Mouse (Mus musculus) megakaryocyte progenitor cell, adult 5-6 weeks (primary cell): ENCODE measurements around the gene Src. TPM values are rescaled to one million over a fixed set of nuclear protein-coding genes. Genes with fewer than 3 reads are reported as not detected.

Source experiments
- ATAC-seq: replicated peaks from 2 replicates; pipeline ENCODE4 v1.8.0; 2016; ENCODE audit warnings: mild to moderate bottlenecking, moderate TSS enrichment, inconsistent platforms; ENCODE audit not compliant: poor library complexity
- total RNA-seq, 2 experiments: library from RNA; stranded (forward) in 1 of 2; stranded (reverse) in 1 of 2; fragments of 157-497, 149-512 nt in 1 of 2; fragments of 200-1000 nt in 1 of 2; gene quantifications; 2 replicates each; pipeline versions ENCODE4 v1.2.3 to v1.2.4; 2015 to 2017

Src gene
- total RNA-seq, 2 experiments from 2014 or later = 0.27 TPM; not detected in 1

DNA sequence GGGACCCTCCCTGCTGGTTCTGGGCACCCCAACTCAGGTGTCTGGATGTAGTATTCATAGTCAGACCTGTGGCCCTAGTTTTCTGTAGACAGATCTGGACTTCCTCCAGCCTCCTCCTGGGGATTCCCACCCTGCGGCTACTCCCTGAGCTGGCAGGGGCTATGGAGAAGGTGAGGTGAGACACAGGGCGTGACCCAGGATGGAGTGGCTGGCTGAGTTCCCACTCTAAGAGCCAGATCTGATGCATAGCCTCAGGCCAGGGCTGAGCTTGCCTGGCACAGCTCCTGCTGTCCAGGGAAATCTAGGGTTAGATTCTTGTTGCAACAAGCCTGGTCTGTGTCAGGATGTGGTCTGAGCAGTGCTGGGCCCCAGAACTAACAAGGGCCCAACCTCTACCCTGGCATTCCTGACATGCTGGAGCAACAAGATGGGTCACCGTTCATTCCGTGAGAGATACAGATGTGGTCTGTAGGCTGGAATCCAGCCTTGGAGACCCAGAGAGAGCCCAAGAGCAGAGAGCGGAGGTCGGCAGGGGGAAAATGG lies 7.0 kb upstream of the Src start:
- no peak for ATAC-seq

DNA sequence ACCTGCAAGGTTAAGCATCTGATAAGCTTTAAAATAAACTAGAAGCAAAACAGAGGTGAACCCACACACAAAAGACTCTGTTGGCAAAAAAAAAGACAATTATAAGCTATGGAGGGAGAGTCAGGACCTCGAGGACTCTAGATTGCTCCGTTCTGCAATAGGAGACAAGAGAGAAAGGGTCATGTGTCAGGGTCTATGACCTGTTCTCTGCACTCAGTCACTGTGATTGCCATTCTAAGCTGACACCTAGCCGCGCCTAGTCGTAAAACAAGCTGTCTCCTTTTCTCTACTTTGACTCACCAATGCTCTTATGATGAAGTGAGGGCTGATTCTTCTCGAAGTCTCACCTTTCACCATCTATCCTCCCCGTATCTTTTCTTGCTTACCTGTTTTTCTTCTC lies 5.7 kb upstream of the Src start:
- no peak for ATAC-seq

DNA sequence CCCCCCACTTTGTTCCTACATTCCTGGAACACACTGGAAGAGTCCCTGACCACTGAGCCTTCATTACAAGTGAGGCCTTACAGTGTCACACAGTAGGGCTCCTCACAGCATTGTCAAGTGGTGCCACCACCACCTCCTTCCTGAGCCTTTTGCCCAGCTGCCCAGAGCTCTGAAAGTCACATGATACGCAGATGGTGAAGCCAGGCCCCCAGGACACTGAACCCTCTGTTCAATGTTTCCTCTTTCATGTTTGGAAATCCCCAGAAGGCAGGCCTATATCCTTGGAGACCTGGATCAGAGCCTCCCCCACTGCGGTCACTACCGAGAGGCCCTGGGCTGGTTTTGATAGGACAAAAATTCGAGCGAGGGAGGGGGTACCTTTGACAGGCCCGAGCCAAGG lies 1.0 kb upstream of the Src start:
- ATAC-seq = no peak

DNA sequence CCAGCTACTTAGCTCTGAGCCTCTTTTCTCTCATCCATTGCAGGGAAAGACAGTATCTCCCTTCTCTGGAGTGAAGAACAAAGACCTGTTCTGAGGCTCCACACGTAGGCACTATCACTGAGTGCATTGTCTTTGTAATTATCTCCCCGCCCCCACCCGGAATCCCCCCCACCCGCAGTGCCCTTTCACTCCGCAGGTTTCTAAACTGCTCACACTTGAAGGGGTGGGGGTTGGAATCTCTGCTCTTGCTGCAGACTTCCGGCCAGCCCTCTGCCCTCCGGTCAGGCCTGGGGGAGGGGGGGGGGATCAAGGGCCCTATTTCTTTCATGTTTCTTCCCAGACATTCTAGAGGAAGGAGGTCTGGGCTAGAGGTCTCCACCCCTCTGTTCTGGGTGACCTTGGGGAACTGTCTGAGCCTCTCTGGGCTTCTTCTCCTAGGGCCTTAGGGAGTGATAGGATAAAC lies 396 bp downstream of the Src start:
- ATAC-seq = no peak

DNA sequence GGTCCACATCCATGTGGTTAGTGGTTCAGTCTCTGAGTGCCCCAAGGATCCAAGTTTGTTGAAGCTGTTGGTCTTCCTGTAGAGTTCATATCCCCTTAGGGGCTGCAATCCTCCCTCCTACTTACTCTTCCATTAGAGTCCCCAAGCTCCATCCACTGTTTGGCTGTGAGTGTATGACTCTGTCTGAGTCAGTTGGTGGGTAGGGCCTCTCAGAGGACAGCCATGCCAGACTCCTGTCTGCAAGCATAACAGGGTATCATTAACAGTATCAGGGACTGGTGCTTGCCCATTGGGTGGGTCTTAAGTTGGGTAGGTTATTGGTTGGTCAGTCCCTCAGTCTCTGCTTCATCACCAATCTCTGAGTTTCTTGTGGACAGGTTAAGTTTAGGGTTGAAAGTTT lies 1.3 kb downstream of the Src start:
- no peak for ATAC-seq

DNA sequence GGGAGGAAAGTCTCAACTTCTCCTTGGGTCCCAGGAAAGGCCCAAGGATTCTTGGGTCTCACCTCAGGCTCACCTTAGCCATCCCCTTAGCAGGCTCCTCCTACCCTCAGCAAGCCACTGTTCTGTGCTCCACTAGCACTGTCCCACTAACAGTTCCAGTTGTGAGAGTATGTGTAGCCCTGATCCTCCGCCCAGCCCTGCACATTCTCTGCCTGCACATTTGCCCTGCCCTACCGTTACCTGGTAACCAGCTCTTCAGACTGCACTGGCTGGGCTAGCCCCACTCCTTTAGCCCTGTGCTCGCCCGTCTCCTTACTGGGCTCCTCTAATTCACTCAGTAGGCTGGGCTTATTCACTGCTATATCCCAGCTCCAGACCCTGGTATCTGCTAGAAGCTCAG lies 2.2 kb downstream of the Src start:
- ATAC-seq = no peak

DNA sequence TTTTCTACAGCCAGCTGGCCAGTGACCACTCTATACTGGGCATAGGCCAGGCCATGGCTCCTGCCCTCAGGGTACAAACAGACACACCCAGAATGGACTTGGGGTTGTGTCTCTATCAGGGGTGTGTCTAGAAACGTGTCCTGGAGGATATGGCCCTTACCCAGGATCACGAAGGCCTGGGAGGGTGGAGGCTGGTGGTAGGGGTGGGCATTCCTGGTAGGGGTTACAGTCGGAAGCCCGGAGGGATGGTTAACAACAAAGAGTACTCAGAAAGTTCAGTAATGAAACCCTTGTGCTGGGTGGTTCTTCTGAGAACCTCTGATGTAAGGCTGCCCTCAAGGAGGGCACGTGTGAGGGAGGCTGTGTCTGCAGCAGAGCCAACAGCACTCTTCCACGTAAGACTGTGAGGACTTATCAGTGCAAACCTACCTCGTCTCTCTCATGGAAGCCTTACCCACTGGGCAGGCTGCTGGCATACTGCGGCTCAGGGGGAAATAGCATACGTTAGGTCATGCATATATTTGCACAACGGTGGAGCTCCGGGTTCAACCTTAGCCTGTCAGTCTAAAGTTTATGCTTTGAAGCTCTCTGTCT lies 3.9 kb downstream of the Src start:
- no peak for ATAC-seq

DNA sequence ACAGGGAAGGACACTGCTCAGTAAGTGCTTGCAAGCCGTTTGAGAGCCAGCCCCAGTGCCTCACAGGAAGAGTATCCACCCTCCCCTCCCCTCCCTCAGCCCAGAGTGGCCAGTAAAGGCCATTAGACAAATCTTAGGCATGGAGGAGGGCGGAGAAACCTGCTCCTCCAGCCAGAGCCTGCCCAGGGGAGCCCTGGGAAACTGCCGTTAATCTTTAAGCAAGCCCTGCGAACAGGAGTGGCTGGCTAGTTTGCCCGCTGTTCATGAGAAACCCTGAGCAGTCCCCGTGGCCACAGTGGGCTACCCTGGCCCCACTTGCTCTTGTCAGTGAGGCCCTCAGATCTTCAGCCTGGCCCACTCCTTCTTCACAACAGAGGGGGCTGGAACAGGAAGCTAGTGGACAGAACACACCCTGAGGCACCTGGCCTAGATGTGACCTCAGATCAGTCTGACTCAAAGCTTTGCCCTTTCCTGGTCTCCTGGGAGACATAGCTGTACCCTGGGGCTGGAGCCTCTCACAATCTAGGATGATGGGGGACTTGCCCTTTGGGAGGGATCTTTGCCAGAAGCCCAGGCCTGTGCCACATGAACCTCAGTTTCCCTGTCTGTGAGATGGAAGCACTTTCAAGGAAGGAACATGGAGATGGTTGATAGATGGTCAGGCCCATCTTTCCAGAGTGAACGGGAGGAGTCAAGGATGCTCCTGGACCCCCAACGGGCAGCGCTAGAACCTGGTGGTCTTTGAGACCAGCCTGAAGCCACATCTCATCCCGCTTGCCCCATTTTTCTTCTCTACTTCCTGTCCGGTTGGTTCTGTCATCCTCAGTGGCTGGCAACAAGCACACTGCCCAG lies 4.8 kb downstream of the Src start:
- no peak for ATAC-seq

DNA sequence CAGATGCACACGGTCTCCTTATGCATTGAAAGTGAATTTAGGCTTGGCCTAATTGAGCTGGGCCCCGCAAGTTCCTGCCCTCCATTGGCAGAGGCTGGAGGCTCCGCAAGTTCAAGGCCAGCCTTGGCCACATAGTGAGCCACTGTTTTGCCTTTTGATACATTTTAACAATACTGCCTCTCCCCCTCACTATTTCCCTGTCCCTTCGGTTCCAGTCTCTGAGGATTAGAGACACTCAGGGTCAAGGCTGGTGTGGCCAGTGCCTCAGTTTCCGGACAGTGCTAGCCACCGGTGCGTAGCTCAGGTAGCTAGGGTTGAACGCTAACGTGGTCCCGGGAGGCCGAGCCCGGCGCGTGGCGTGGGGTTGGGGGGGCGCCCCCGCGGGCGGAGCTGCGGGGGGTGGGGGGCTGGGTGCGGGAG lies 5.5 kb downstream of the Src start:
- no peak for ATAC-seq

DNA sequence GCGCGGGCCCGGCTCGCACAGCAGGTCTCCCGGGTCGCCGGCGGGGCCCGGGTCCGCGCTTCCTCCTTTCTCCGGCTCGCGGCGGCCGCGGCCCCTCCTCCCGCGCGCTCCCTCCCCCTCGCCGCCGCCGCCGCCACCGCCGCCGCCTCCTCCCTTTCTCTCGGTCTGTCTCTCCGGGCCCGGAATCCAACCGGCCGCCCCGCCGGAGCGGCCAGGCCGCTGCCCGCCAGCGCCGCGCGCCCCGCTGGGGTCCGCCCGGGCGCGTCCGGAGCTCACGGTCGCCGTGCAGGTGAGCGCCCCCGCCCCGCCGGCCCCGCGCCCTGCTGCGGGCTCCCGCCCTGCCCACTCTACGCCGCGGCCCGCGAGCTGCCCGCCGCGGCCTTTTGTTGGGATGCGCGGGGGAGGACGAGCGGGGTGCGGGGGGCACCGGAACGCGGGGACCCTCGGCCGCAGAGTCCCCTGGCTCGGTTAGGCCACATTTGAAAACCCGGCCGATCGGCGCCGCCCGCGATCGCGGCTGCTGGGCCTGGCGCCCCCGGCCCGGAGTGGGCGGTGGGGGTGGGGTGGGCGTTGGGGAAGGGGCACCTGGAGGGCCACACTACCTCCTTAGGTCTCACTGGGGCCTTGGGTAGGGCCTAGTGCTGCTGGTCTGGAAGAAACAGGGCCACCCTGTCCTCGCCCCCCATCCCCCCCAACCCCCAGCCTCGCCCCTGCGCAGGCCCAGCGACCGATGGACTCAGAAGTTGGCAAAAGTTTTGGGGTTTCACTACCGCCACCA lies 6.1 kb downstream of the Src start:
- 0 out of 2 replicates have a peak, but pooled peaks have one; percentile 18 for ATAC-seq

DNA sequence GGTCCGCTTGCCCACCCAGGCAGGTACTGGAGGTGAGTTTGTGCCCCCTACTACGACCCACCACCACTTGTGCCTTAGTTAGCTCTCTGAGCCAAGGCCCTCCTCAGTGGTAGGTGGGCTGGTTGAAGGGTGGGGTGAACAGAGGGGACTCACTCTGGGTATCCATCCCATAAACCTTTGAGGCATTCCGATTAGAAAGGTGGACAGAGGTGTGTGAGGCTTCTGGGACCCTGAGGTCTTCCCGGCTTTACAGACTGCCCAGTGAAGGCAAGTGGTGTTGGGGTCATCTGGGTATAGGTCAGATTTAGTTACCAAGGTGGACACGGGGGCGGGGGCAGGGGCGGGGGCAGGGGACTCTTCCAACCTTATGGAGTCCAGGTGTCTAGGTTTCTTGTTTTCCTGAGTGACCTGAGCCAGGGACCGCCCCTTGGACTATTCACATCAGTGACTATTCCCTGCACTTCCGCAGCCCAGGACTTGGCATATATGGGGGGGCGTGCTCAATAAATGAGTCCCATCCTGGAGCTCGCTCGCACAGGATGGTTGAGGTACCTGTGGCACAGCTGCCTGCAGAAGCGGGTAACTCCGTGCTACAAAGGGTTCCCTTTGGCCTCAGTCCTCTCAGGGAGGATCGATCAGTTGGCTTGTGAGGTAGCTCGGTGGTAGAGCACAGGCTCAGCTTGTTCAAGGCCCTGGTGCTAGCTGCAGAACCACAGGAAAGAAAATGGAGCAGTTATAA lies 6.8 kb downstream of the Src start:
- ATAC-seq = no peak

DNA sequence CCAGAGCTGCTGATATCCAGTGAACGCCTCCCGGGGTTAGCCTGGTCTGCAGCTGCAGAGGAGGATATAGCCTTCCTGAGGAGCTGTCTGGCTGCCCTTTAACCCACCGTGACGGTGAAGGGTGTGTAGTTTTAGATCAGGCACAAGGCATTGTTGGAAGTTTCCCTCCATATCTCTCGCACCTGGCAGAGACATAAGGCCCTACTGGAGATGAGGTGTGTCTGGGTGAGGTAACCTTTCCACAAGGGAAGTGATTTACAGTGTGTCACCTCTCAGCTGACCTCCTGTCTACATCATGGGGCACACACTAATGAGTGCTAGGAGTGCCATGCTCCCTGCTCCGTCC lies 7.4 kb downstream of the Src start:
- no peak for ATAC-seq

DNA sequence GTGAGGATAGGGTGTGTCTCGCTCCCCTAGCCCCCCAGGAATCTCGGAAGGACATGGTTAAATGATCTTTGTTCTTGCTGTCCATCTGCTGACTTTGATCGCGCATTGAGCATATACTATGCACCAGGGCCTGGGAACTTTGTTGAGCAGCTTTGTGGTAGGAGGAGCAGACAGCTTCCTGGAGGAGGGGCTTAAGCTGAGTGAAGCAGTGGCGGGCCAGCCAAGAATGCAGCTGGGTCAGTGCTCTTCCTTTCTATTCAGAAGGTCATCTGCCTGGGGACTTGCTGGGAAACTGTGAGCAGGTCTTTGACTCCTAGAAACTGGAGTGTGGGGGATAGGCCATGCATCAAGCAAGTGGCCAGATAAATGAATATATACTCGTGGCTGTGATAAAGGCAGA lies 7.9 kb downstream of the Src start:
- no peak for ATAC-seq

DNA sequence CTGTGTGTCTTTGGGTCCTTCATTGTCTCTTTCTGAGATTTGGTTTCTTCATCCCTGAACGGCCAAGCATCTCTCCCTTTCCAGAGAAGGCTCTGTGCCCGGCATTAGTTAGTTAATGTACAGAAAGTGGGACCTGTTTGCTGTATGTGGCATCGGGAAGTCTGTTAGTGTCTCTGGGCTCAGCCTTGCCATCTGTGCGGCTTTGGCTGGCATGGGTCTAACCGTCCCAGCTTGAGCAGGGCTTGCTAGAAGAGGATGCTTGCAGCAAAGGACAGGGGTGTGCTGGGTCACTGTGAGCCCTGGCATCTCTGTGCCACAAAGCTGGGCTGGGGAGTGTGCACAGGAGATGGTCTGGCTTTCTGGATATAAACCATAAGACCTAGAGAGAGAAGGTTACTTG lies 8.9 kb downstream of the Src start:
- ATAC-seq = no peak

DNA sequence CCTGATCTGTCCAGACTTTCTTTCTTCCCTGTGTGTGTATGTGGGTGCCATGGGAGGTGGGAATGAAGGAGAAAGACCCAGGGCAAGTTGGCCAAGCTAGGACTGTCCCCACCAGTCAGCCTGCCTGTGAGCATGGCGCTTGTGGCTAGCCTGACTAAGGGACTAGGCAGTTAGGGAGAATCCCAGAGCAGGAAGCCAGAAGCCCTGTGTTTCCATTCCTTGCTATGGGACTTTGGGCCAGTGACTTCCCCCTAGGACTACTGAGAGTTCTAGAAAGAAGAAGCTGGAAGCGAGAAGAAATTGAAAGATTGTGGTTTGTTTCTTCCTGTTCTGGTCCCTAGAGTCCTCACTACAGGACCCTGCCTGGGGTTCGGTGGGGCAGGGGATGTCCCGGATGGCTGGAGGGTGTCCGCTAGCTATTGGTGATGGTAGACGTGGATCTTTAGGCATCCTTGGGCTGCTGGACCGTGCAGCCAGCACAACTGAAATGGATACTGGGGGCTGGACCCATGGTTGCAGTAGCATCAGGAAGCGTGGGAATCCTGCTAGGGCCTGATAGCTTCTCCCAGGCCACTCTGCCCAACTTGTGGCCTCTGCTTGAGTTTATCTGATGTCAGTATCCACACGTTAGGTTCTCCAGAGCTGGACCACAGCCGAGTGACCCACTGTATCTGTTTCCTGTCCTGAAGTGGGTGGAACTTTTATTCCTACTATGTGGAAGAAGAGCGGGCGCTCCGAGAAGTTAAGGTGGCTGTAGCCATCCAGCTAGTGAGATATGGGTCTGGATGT lies 10.3 kb downstream of the Src start:
- peak; percentile 33 for ATAC-seq

DNA sequence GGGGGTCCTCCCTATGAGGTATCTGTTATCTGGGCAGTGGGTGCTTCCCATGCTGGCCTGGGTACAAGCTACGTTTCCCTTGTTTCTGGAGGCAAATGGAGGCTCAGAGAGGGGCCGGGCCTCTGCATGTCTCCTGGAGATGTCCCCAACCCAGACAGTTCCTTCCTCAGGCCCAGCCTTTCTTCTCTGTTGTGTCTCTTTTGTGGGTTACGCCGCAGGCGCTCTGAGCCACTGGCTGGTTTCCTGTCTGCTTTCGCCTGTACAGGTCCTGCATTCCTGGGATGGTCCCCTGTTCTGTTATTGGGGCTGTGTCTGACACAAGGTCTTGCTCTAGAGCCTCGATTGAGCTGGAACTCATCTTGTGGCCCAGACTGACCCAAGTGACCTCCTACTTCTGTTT lies 11.5 kb downstream of the Src start:
- ATAC-seq = peak; percentile 19; the same call in 1 of the 2 replicates

DNA sequence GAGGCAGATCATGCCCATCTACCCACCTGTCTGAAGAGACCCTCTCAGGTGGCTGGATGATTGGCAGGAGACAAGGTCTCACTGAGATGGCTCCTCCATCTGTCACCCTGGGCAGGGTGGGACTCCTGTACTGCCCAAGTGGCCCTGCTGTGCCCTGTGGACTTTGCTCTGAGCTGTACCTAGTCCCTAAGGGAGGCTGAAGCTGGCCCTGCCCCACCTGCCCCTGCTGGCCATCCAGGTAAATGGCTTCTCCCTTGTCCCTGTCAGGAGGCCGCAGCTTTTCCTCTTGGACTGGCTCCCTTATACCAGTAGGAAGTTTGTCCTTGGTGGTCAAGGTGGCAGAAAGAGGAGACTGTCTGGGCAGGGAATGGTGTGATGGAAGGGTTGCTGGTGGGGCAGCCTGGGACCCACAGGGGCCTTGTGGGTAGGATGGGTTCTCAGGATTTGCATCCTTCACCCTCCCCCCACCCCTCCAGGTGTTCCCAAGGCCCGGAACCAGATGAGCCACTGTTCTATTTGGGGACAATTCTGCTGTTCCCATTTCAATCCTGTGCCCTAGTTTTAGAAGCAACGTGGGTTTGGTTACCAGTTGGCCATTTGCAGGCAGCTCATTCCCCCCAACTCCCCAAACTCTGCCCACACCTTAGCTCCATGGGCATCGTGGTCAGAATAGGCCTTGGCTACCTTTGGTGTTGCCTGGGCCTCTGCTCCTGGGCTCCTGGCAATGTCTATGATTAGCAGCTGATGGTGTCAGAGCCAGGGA lies 12.6 kb downstream of the Src start:
- no peak for ATAC-seq

DNA sequence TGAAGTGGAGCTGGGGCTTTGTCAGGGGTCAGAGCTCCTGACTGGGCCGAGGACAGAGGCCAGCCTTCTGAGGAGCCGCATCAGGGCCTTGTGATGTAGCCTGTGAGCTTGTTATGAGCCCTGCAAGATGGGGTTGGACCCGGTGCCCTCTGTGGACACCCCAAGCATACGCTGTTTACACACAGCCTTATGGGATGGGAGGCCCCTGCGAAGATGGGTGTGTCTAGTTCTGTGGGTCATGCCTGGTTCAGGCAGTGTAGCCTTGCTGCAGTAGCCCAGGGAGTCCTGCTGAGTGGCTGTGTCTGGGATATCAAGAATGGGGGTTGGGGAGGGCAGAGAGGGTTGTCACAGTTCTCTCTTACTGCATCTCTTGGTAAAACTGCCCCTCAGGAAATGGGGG lies 13.7 kb downstream of the Src start:
- no peak for ATAC-seq

DNA sequence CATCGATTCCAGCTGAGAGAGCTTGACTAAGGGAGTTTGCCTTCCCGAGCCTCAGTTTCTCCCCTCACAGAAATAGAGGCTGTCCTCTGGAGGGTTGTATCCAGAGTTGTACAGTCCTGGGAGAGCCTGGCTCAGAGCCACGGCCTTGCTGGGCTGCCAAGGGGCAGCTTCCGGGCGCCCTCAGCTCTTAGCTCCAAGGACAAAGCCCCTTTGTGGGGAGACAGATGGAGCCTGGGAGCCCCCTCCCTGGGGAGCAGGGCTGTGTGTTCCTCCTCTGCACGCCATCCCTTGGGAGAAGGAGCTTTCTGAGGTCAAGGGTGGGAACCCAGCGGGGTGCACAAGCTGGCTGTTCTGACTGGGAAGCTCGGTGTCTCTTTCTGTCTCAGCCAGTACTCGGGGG lies 14.2 kb downstream of the Src start:
- ATAC-seq = no peak
